Mouse (Mus musculus) G1E (cell line): ENCODE data around the gene Rhobtb1.

ENCODE experiments used
- CTCF ChIP-seq: IDR thresholded peaks from 2 replicates; pipeline ENCODE4 v1.5.1; 2012; ENCODE audit warnings: low read depth, low read length, inconsistent platforms, mixed read lengths
- GATA1 ChIP-seq: IDR thresholded peaks from 2 replicates; pipeline ENCODE4 v1.6.1; 2012; ENCODE audit warnings: borderline replicate concordance, low read length, inconsistent platforms, mixed read lengths
- TAL1 ChIP-seq: conservative IDR thresholded peaks from 2 replicates; pipeline ENCODE4 v1.6.1; 2012; ENCODE audit warnings: low read depth, low read length, inconsistent platforms, mixed read lengths

- no peak for TF ChIP-seq CTCF
- TF ChIP-seq GATA1 = no peak
- TF ChIP-seq TAL1 = no peak
Observed at GRCm38 (mm10) chr10:69238311-69238710, 87.1 kb downstream of the Rhobtb1 start.
